Mouse (Mus musculus) liver, embryonic 11.5 days (tissue): ENCODE measurements around the gene Ms4a13. TPM values are rescaled to one million over a fixed set of nuclear protein-coding genes. Genes with fewer than 3 reads are reported as not detected.

ENCODE experiments used
- polyA plus RNA-seq: library from polyadenylated mRNA; unstranded; fragments of >200 nt; fragmentation: Nextera tagmentation; extraction: Ambion mirVana; gene quantifications from 2 replicates; pipeline ENCODE4 v1.2.1, GENCODE M21; 2014

The Ms4a13 gene
- polyA plus RNA-seq, 1 experiment from 2014 or later: not detected

Other genes starting within 250 kb of the Ms4a13 start
- gene Ccdc86, start 247.5 kb downstream of the Ms4a13 start, polyA plus RNA-seq: 46.0 TPM in 2 replicates
- not detected in 2 replicates for gene Ms4a10, start 222.1 kb downstream of the Ms4a13 start, polyA plus RNA-seq
- not detected in 2 replicates for gene Ms4a15, start 203.5 kb downstream of the Ms4a13 start, polyA plus RNA-seq
- gene Ms4a18, start 178.7 kb downstream of the Ms4a13 start, polyA plus RNA-seq: not detected in 2 replicates
- not detected in 2 replicates for gene Ms4a8a, start 115.6 kb downstream of the Ms4a13 start, polyA plus RNA-seq
- gene 1700017D01Rik, start 65.9 kb downstream of the Ms4a13 start, polyA plus RNA-seq: not detected in 2 replicates
- not detected in 2 replicates for gene 1700025F22Rik, start 31.4 kb downstream of the Ms4a13 start, polyA plus RNA-seq
- gene Ms4a12, start 35.7 kb upstream of the Ms4a13 start, polyA plus RNA-seq: not detected in 2 replicates
- gene Ms4a1, start 69.5 kb upstream of the Ms4a13 start, polyA plus RNA-seq: 0.12 TPM in 1 of 2 replicates, not detected in the other
- gene Ms4a5, start 87.1 kb upstream of the Ms4a13 start, polyA plus RNA-seq: not detected in 2 replicates
- gene Ms4a14, start 117.7 kb upstream of the Ms4a13 start, polyA plus RNA-seq: not detected in 2 replicates
- gene Ms4a7, start 139.4 kb upstream of the Ms4a13 start, polyA plus RNA-seq: 1.1 and 1.3 TPM in 2 replicates
- gene Ms4a4a, start 178.8 kb upstream of the Ms4a13 start, polyA plus RNA-seq: 1.3 and 2.2 TPM in 2 replicates
- 0.56 TPM in 1 of 2 replicates, not detected in the other for gene Ms4a4c, start 208.0 kb upstream of the Ms4a13 start, polyA plus RNA-seq
- not detected in 2 replicates for gene Ms4a4b, start 246.8 kb upstream of the Ms4a13 start, polyA plus RNA-seq